Mouse (Mus musculus) embryonic fibroblast, embryonic 13.5 days (primary cell): ENCODE data around the gene Smim24.

ENCODE experiments used
- CTCF ChIP-seq: IDR thresholded peaks from 2 replicates; pipeline ENCODE4 v1.5.1; 2011; ENCODE audit warnings: mild to moderate bottlenecking, control low read depth, low read length, moderate library complexity, borderline replicate concordance; ENCODE audit not compliant: insufficient read depth
- POLR2A ChIP-seq: IDR thresholded peaks from 2 replicates; pipeline ENCODE4 v1.6.1; 2011; ENCODE audit warnings: low read depth, mild to moderate bottlenecking, control low read depth, low read length, moderate library complexity

GRCm38 (mm10) chr10:81349146-81349545, 43.7 kb upstream of the Smim24 start:
- TF ChIP-seq CTCF (no peak), POLR2A (peak; percentile 64)
